Mouse (Mus musculus): Measurements from ENCODE around the gene Gja5.

DNA sequence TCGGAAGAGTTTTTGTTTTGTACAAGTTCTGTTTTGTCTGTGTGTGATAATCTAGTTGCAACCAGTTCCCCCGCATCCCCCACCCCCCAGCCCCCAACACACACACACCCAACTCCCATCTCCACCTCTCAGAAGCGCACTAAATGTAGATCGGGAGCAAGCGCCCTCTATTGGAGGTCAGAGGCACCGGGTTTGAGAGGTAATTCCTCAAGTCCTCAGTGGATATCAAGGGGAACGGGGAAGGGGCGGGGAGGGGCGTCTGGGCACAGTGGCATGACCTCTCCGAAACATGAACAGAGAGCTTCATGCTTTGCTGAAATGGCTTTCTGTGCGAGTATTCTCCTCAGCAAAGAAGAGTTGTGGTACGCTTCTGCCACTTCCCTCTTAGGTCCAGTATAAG, 213.8 kb downstream of the Gja5 start:
- TF ChIP-seq CTCF (IDR thresholded peaks at IDR 0.05; ENCODE audit: extremely low read depth, insufficient read depth, low read length) (no peak), POLR2A (IDR thresholded peaks at IDR 0.05; ENCODE audit: extremely low read depth, insufficient read depth, low read length) (no peak)
